Mouse (Mus musculus) lung, postnatal 0 days (tissue): ENCODE results near the gene Rrp7a. TPM values are rescaled to one million over a fixed set of nuclear protein-coding genes. Genes with fewer than 3 reads are reported as not detected.

Experiments used
- ATAC-seq: fragments of 200-750 bp; cut with Nextera tagmentation; 2 replicates; pipeline ENCODE4 v1.8.0; 2017; ENCODE audit warnings: moderate library complexity
- DNase-seq: peaks from one replicate; pipeline ENCODE4 v3.0.0-alpha.2; 2016; ENCODE audit warnings: low spot score
- H3K27ac ChIP-seq: fragments of 300-500 bp; sonication (generic); 2 replicates; pipeline ENCODE4 v1.5.1; 2014; ENCODE audit warnings: antibody characterized with exemption, mild to moderate bottlenecking, low read length, mixed read lengths
- H3K27me3 ChIP-seq: fragments of 300-500 bp; sonication (generic); replicated peaks from 2 replicates; pipeline ENCODE4 v1.6.1; 2014; ENCODE audit warnings: low read length, mixed read lengths; ENCODE audit not compliant: insufficient read depth
- H3K36me3 ChIP-seq: fragments of 300-500 bp; sonication (generic); 2 replicates; pipeline ENCODE4 v1.6.1; 2014; ENCODE audit warnings: low read length, mixed read lengths; ENCODE audit not compliant: insufficient read depth
- H3K4me1 ChIP-seq: fragments of 300-500 bp; sonication (generic); 2 replicates; pipeline ENCODE4 v1.6.1; 2014; ENCODE audit warnings: antibody characterized with exemption, low read depth, low read length, mixed read lengths; ENCODE audit not compliant: insufficient read depth
- H3K4me2 ChIP-seq: fragments of 300-500 bp; sonication (generic); replicated peaks from 2 replicates; pipeline ENCODE4 v1.6.1; 2014; ENCODE audit warnings: low read depth, mild to moderate bottlenecking, low read length, moderate library complexity, mixed read lengths
- H3K4me3 ChIP-seq: fragments of 300-500 bp; sonication (generic); 2 replicates; pipeline ENCODE4 v1.5.1; 2014; ENCODE audit warnings: low read depth, low read length
- H3K9ac ChIP-seq: fragments of 300-500 bp; sonication (generic); replicated peaks from 2 replicates; pipeline ENCODE4 v1.6.1; 2014; ENCODE audit warnings: low read depth, mild to moderate bottlenecking
- H3K9me3 ChIP-seq: fragments of 300-500 bp; sonication (generic); 2 replicates; pipeline ENCODE4 v1.6.1; 2016; ENCODE audit warnings: low read length, mixed read lengths
- CTCF ChIP-seq: IDR thresholded peaks from 2 replicates; pipeline ENCODE4 v1.5.1; 2016; ENCODE audit warnings: antibody characterized with exemption, mild to moderate bottlenecking
- EP300 ChIP-seq: IDR thresholded peaks from 2 replicates; pipeline ENCODE4 v1.6.1; 2016; ENCODE audit warnings: antibody characterized with exemption, mild to moderate bottlenecking, control low read depth
- WGBS: fragments of 180-500 bp; shearing (Covaris S2); extraction: QIAGEN DNeasy Blood & Tissue Kit; methylation state at CpG from one replicate; pipeline ENCODE4 v1.1.7; 2014; 5-methylcytosine and 5-hydroxymethylcytosine counted together
- polyA plus RNA-seq: library from polyadenylated mRNA; unstranded; fragments of >200 nt; fragmentation: Nextera tagmentation; extraction: Ambion mirVana; gene quantifications from 2 replicates; pipeline ENCODE4 v1.2.1, GENCODE M21; 2015

Gene Rrp7a
- polyA plus RNA-seq, 1 experiment from 2014 or later = 38.2 TPM

GRCm38 (mm10) chr15:83149196-83150072 is 26.8 kb upstream of the Rrp7a start, which contains the start of gene Poldip3:
Gene Poldip3, minus strand, starts transcription at chr15:83149384.
- under 1% methylated on average over 56 of the region's 56 CpGs for WGBS
- H3K4me3 ChIP-seq = peak within 1 kb of the TSS; percentile 95

GRCm38 (mm10) chr15:83148801-83149195 is 26.2 kb upstream of the Rrp7a start:
- peak overlapping the region; percentile 84 for H3K9ac ChIP-seq
- no peak for TF ChIP-seq EP300
- no peak for TF ChIP-seq CTCF
- H3K9me3 ChIP-seq = no peaks in the 10 kb centered on the region
- 0% methylated on average over 32 of the region's 41 CpGs for WGBS
- ATAC-seq (peak; percentile 88), DNase-seq (peak; percentile 88)
- H3K36me3 ChIP-seq = peaks cover 4% of the 10 kb centered on the region; the same call in 1 of the 2 replicates
- H3K4me1 ChIP-seq = no peaks in the 10 kb centered on the region; the same call in 1 of the 2 replicates
- H3K4me3 ChIP-seq = peak overlapping the region; percentile 95
- no peaks in the 10 kb centered on the region for H3K27me3 ChIP-seq
- peak overlapping the region; percentile 56 for H3K4me2 ChIP-seq
- H3K27ac ChIP-seq = peak overlapping the region; percentile 99

More at GRCm38 (mm10) chr15:83149196-83150072, 26.8 kb upstream of the Rrp7a start, which contains the start of gene Poldip3:
- ATAC-seq = peak; percentile 94
- no peaks in the 10 kb centered on the region for H3K27me3 ChIP-seq
- DNase-seq = peak; percentile 99
- H3K4me2 ChIP-seq = peak within 1 kb of the TSS; percentile 56
- peaks cover 7% of the 10 kb centered on the region; the same call in 1 of the 2 replicates for H3K36me3 ChIP-seq
- H3K27ac ChIP-seq = peak within 1 kb of the TSS; percentile 99
- peak within 1 kb of the TSS; percentile 84 for H3K9ac ChIP-seq
- no peaks in the 10 kb centered on the region for H3K9me3 ChIP-seq
- H3K4me1 ChIP-seq = no peaks in the 10 kb centered on the region; the same call in 1 of the 2 replicates
- TF ChIP-seq EP300 (peak; percentile 86), CTCF (no peak)

GRCm38 (mm10) chr15:83148395-83148794 is 25.8 kb upstream of the Rrp7a start:
- H3K4me1 ChIP-seq = no peaks in the 10 kb centered on the region; the same call in 1 of the 2 replicates
- peak overlapping the region; percentile 95 for H3K4me3 ChIP-seq
- ATAC-seq (no peak), DNase-seq (peak; percentile 54)
- H3K9ac ChIP-seq = peak overlapping the region; percentile 84
- peak overlapping the region; percentile 56 for H3K4me2 ChIP-seq
- WGBS = under 1% methylated on average over 21 of the region's 21 CpGs
- peak overlapping the region; percentile 99 for H3K27ac ChIP-seq
- H3K9me3 ChIP-seq = no peaks in the 10 kb centered on the region
- H3K27me3 ChIP-seq = no peaks in the 10 kb centered on the region
- TF ChIP-seq EP300 = no peak
- no peak for TF ChIP-seq CTCF
- H3K36me3 ChIP-seq = peaks cover 4% of the 10 kb centered on the region; the same call in 1 of the 2 replicates

- Histone ChIP-seq H3K27ac (no peak overlapping the region), H3K4me1 (no peaks in the 10 kb centered on the region; the same call in 1 of the 2 replicates), H3K9ac (no peak overlapping the region), H3K9me3 (no peaks in the 10 kb centered on the region), H3K4me3 (no peak overlapping the region), H3K4me2 (no peak overlapping the region), H3K36me3 (peaks cover 4% of the 10 kb centered on the region; the same call in 1 of the 2 replicates), H3K27me3 (no peaks in the 10 kb centered on the region)
- DNase-seq (peak; percentile 48), ATAC-seq (no peak)
- 72% methylated on average over 6 of the region's 6 CpGs for WGBS
- TF ChIP-seq EP300 = no peak
- no peak for TF ChIP-seq CTCF
These were observed 22.9 kb upstream of the Rrp7a start for GRCm38 (mm10) chr15:83145541-83145940.

DNA sequence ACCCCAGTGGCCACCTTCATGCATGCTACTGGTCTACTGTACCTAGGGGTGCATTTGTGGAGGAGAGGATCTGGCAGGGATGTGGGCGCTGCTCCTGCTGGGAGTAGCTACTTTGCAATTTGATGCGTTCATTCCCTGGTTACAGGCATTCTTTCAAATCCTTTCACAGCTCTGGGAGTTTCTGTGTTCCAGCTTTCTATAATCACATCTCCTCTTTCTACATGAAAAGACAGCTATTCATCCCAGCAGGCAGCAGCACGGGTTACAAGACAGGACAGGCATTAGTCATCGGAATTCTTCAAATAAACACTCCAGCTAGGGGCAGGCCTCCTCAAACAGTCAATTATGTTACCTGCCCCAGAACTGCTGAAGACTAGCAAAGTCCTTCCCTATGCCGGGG is 20.3 kb upstream of the Rrp7a start:
- Histone ChIP-seq H3K27me3 (no peaks in the 10 kb centered on the region), H3K9ac (no peak overlapping the region), H3K4me3 (no peak overlapping the region), H3K9me3 (no peaks in the 10 kb centered on the region), H3K27ac (peak overlapping the region; percentile 10; the same call in 1 of the 2 replicates), H3K4me1 (no peaks in the 10 kb centered on the region; the same call in 1 of the 2 replicates), H3K4me2 (no peak overlapping the region), H3K36me3 (peaks cover 4% of the 10 kb centered on the region; the same call in 1 of the 2 replicates)
- 23% methylated on average over 5 of the region's 5 CpGs for WGBS
- ATAC-seq (peak; percentile 52), DNase-seq (peak; percentile 40)
- TF ChIP-seq EP300 (no peak), CTCF (no peak)

DNA sequence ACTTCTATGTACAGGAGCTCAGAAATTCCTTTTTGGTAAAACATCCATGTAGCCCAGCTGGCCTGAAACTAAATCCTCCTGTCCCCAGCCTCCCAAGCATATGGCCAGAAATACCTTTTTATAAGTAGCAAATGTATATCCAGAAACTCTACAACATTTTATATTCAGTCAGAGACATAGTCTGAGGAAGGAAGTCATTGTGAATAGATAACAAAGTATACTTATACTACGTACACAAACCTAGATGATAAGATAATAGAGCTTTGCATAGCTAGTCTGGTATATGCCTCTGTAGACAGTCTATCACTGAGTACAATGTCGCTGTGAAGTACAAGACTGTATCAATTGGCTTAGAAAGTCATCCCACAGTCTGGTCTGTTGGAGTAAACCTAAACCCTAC is 13.1 kb upstream of the Rrp7a start:
- no peak for ATAC-seq
- Histone ChIP-seq H3K9me3 (no peaks in the 10 kb centered on the region), H3K4me3 (no peak overlapping the region), H3K27ac (no peak overlapping the region), H3K27me3 (no peaks in the 10 kb centered on the region), H3K4me1 (no peaks in the 10 kb centered on the region), H3K36me3 (peaks cover 33% of the 10 kb centered on the region), H3K4me2 (no peak overlapping the region), H3K9ac (no peak overlapping the region)
- no peak for TF ChIP-seq CTCF
- TF ChIP-seq EP300 = no peak
- 68% methylated on average over 2 of the region's 2 CpGs for WGBS
- DNase-seq = no peak
